ENCODE assay signal across 23 mouse cellular contexts in genomic region chr10:22927977-22928376, GRCm38 (mm10).
DNase-seq lines count a peak whose midpoint lies in the region; ATAC-seq and TF ChIP-seq lines count a peak whose summit lies in the region.
"Had no signal": no experiment of that assay in that cellular context is flagged by ENCODE, and none has a peak within 500 bp of the region (broad histone marks: within the 10 kb centered on the region; RNA-seq: fewer than 3 reads in every experiment).

No protein-coding gene starts in this region.

- H3K27me3 ChIP-seq in lung, embryonic 14.5 days (ENCODE audit: insufficient read depth, low read length) = no peaks in the 10 kb centered on the region
- H3K27me3 ChIP-seq in stomach, embryonic 16.5 days (ENCODE audit: control insufficient read depth, insufficient read depth, low read length) = no peaks in the 10 kb centered on the region
- H3K27me3 ChIP-seq: embryonic facial prominence, embryonic 12.5 days; heart, embryonic 13.5 days; hindbrain, embryonic 13.5 days; limb, embryonic 12.5 days; liver, embryonic 12.5 days had no signal

- H3K4me3 ChIP-seq in lung, embryonic 14.5 days (ENCODE audit: low read depth, low read length) = no peak overlapping the region
- H3K4me3 ChIP-seq in stomach, embryonic 16.5 days (replicated peaks; ENCODE audit: low read length) = no peak overlapping the region
- H3K4me3 ChIP-seq: embryonic facial prominence, embryonic 12.5 days; heart, embryonic 13.5 days; hindbrain, embryonic 13.5 days; limb, embryonic 12.5 days; liver, embryonic 12.5 days; midbrain, embryonic 10.5 days had no signal

- H3K27ac ChIP-seq in lung, embryonic 14.5 days (ENCODE audit: low read depth) = no peak overlapping the region; the same call in 1 of the 2 replicates
- H3K27ac ChIP-seq in stomach, embryonic 16.5 days (ENCODE audit: low read length) = peak overlapping the region; percentile 45
- H3K27ac ChIP-seq: embryonic facial prominence, embryonic 12.5 days; heart, embryonic 13.5 days; hindbrain, embryonic 13.5 days; limb, embryonic 12.5 days; liver, embryonic 12.5 days; macrophage; midbrain, embryonic 10.5 days had no signal

- H3K4me1 ChIP-seq in lung, embryonic 14.5 days (ENCODE audit: insufficient read depth) = no peaks in the 10 kb centered on the region
- H3K4me1 ChIP-seq in stomach, embryonic 16.5 days (ENCODE audit: control insufficient read depth, insufficient read depth, low read length) = 0 out of 2 replicates have a peak, but pooled peaks cover 4% of the 10 kb centered on the region
- H3K4me1 ChIP-seq: hindbrain, embryonic 13.5 days; liver, embryonic 12.5 days; midbrain, embryonic 10.5 days had no signal

- 28% methylated on average over 8 of the region's 8 CpGs for WGBS in lung, embryonic 14.5 days
- WGBS in stomach, embryonic 16.5 days = 49% methylated on average over 8 of the region's 8 CpGs

- ATAC-seq in lung, embryonic 14.5 days (ENCODE audit: insufficient read depth) = peak; percentile 95
- peak; percentile 86 for ATAC-seq in stomach, embryonic 16.5 days (ENCODE audit: insufficient read depth, low FRiP score)
- ATAC-seq: liver, embryonic 12.5 days; Patski had no signal

- no peaks in the 10 kb centered on the region for H3K9me3 ChIP-seq in lung, embryonic 14.5 days (ENCODE audit: low read depth, low read length)
- no peaks in the 10 kb centered on the region for H3K9me3 ChIP-seq in stomach, embryonic 16.5 days (replicated peaks; ENCODE audit: control insufficient read depth, low read length)
- H3K9me3 ChIP-seq: embryonic facial prominence, embryonic 12.5 days; heart, embryonic 13.5 days; hindbrain, embryonic 13.5 days; limb, embryonic 12.5 days; liver, embryonic 12.5 days; midbrain, embryonic 10.5 days had no signal

- DNase-seq in kidney, postnatal 10 days = peak; percentile 16
- DNase-seq in kidney, adult 8-10 months = no peak
- DNase-seq in lung, embryonic 14.5 days = peak; percentile 86
- DNase-seq in lung, postnatal 14 days = peak; percentile 34
- DNase-seq in left cerebral cortex, adult 8-10 months (ENCODE audit: low spot score in 2 of 2) = no peak
- DNase-seq in cerebellum, adult 9-11 months = no peak
- DNase-seq: adrenal gland, adult 2 months; cerebellum, adult 11-12 months; cerebellum, postnatal 14 days; gastrocnemius, postnatal 25 days; heart, adult 18-20 months; kidney, postnatal 14 days; layer of hippocampus, postnatal 36 days; thymus, adult 2 months had no signal

- no peak overlapping the region for H3K4me2 ChIP-seq in lung, embryonic 14.5 days
- H3K4me2 ChIP-seq in stomach, embryonic 16.5 days (ENCODE audit: low read depth, low read length) = no peak overlapping the region
- H3K4me2 ChIP-seq: embryonic facial prominence, embryonic 12.5 days; heart, embryonic 13.5 days; hindbrain, embryonic 13.5 days; limb, embryonic 12.5 days; liver, embryonic 12.5 days had no signal

- TF ChIP-seq CTCF in lung, embryonic 14.5 days (IDR thresholded peaks at IDR 0.05; ENCODE audit: low read depth) = no peak

- H3K9ac ChIP-seq in lung, embryonic 14.5 days = no peak overlapping the region
- H3K9ac ChIP-seq in stomach, embryonic 16.5 days (ENCODE audit: low read length) = no peak overlapping the region
- H3K9ac ChIP-seq: embryonic facial prominence, embryonic 12.5 days; heart, embryonic 13.5 days; hindbrain, embryonic 13.5 days; limb, embryonic 12.5 days; liver, embryonic 12.5 days had no signal

- H3K36me3 ChIP-seq in lung, embryonic 14.5 days (ENCODE audit: insufficient read depth) = no peaks in the 10 kb centered on the region
- no peaks in the 10 kb centered on the region for H3K36me3 ChIP-seq in stomach, embryonic 16.5 days (ENCODE audit: control insufficient read depth, insufficient read depth, low read length)
- H3K36me3 ChIP-seq: embryonic facial prominence, embryonic 12.5 days; heart, embryonic 13.5 days; hindbrain, embryonic 13.5 days; limb, embryonic 12.5 days; liver, embryonic 12.5 days; midbrain, embryonic 10.5 days had no signal

Comparison
In these comparisons a context has a peak if more than half of its experiments do, and no peak if none do; other contexts are left out.
1. DNase-seq: peak in kidney, postnatal 10 days (single experiment), lung, embryonic 14.5 days (single experiment) and lung, postnatal 14 days (single experiment); none in kidney, adult 8-10 months (0 of 2), left cerebral cortex, adult 8-10 months (0 of 2) and cerebellum, adult 9-11 months (single experiment).